Comparison of ENCODE assay signal across 8 mouse cellular contexts in genomic region chr17:84187727-84188373, GRCm38 (mm10). TPM values are rescaled to one million over a fixed set of nuclear protein-coding genes. Genes with fewer than 3 reads are reported as not detected.
DNase-seq lines count a peak whose midpoint lies in the region; ATAC-seq and TF ChIP-seq lines count a peak whose summit lies in the region.

TSS of gene Zfp36l2 (minus strand) at chr17:84187947.

- H3K9ac ChIP-seq in embryonic facial prominence, embryonic 13.5 days: peak within 1 kb of the TSS; percentile 99
- H3K9ac ChIP-seq in limb, embryonic 12.5 days (replicated peaks): peak within 1 kb of the TSS; percentile 100
- H3K9ac ChIP-seq in midbrain, embryonic 14.5 days (replicated peaks; ENCODE audit: low read length): peak within 1 kb of the TSS; percentile 62

- peak within 1 kb of the TSS; percentile 83 for H3K4me2 ChIP-seq in embryonic facial prominence, embryonic 13.5 days
- H3K4me2 ChIP-seq in limb, embryonic 12.5 days: peak within 1 kb of the TSS; percentile 81
- peak within 1 kb of the TSS; percentile 95 for H3K4me2 ChIP-seq in midbrain, embryonic 14.5 days (ENCODE audit: low read length)

- no peak for TF ChIP-seq CTCF in kidney, adult 2 months (conservative IDR thresholded peaks at IDR 0.05; ENCODE audit: insufficient read depth, insufficient read length, low read depth, low read length)

- ATAC-seq in embryonic facial prominence, embryonic 13.5 days (ENCODE audit: insufficient number of reproducible peaks, insufficient read depth, low FRiP score, low TSS enrichment, low read depth): peak; percentile 91
- peak; percentile 88 for ATAC-seq in limb, embryonic 12.5 days (ENCODE audit: insufficient number of reproducible peaks, insufficient read depth, low FRiP score, low TSS enrichment, low read depth)
- ATAC-seq in midbrain, embryonic 14.5 days (ENCODE audit: low FRiP score, low TSS enrichment): peak; percentile 83

- peaks cover 36% of the 10 kb centered on the region for H3K4me1 ChIP-seq in embryonic facial prominence, embryonic 13.5 days
- peaks cover 14% of the 10 kb centered on the region; the same call in 1 of the 2 replicates for H3K4me1 ChIP-seq in kidney, adult 2 months (ENCODE audit: control insufficient read depth, insufficient read depth, low read length)
- H3K4me1 ChIP-seq in limb, embryonic 12.5 days (replicated peaks): peaks cover 31% of the 10 kb centered on the region
- peaks cover 22% of the 10 kb centered on the region for H3K4me1 ChIP-seq in midbrain, embryonic 14.5 days (ENCODE audit: control insufficient read depth, insufficient read depth, low read length)

- H3K27ac ChIP-seq in embryonic facial prominence, embryonic 13.5 days: peak within 1 kb of the TSS; percentile 99
- H3K27ac ChIP-seq in kidney, adult 2 months (ENCODE audit: insufficient read depth, low read depth, low read length): peak within 1 kb of the TSS; percentile 98
- H3K27ac ChIP-seq in limb, embryonic 12.5 days: peak within 1 kb of the TSS; percentile 99
- H3K27ac ChIP-seq in midbrain, embryonic 14.5 days (replicated peaks; ENCODE audit: low read depth, low read length): peak within 1 kb of the TSS; percentile 76

- H3K9me3 ChIP-seq in embryonic facial prominence, embryonic 13.5 days: no peaks in the 10 kb centered on the region
- no peaks in the 10 kb centered on the region for H3K9me3 ChIP-seq in limb, embryonic 12.5 days
- H3K9me3 ChIP-seq in midbrain, embryonic 14.5 days (ENCODE audit: control insufficient read depth, low read length): no peaks in the 10 kb centered on the region

- WGBS in embryonic facial prominence, embryonic 13.5 days: under 1% methylated on average over 70 of the region's 76 CpGs
- WGBS in kidney, adult 2 months: 1% methylated on average over 75 of the region's 76 CpGs
- under 1% methylated on average over 65 of the region's 76 CpGs for WGBS in limb, embryonic 12.5 days
- WGBS in midbrain, embryonic 14.5 days: under 1% methylated on average over 66 of the region's 76 CpGs

- H3K27me3 ChIP-seq in embryonic facial prominence, embryonic 13.5 days: no peaks in the 10 kb centered on the region
- H3K27me3 ChIP-seq in kidney, adult 2 months (replicated peaks; ENCODE audit: control insufficient read depth, insufficient read depth, low read length): no peaks in the 10 kb centered on the region
- H3K27me3 ChIP-seq in limb, embryonic 12.5 days: no peaks in the 10 kb centered on the region
- peaks cover 10% of the 10 kb centered on the region; the same call in 1 of the 2 replicates for H3K27me3 ChIP-seq in midbrain, embryonic 14.5 days (ENCODE audit: control insufficient read depth, insufficient read depth, low read length)

- peak within 1 kb of the TSS; percentile 87 for H3K4me3 ChIP-seq in embryonic facial prominence, embryonic 13.5 days
- peak within 1 kb of the TSS; percentile 90 for H3K4me3 ChIP-seq in kidney, adult 2 months (ENCODE audit: insufficient read depth, low read depth, low read length)
- peak within 1 kb of the TSS; percentile 99 for H3K4me3 ChIP-seq in limb, embryonic 12.5 days (replicated peaks)
- H3K4me3 ChIP-seq in midbrain, embryonic 14.5 days (replicated peaks; ENCODE audit: low read depth, low read length): peak within 1 kb of the TSS; percentile 56

- peak; percentile 94 for TF ChIP-seq POLR2A in kidney, adult 2 months (IDR thresholded peaks at IDR 0.05; ENCODE audit: low read depth, low read length)

- peak; percentile 98 for DNase-seq in 3134 (ENCODE audit: extremely low read depth, insufficient read length, low spot score)
- DNase-seq in adrenal gland, postnatal 14 days: peak; percentile 98
- peak; percentile 95 to 98 for DNase-seq in heart, adult 18-20 months
- DNase-seq in kidney, adult 2 months: peak; percentile 98
- peak; percentile 92 for DNase-seq in midbrain, embryonic 14.5 days
- DNase-seq in spleen, adult 12 weeks (ENCODE audit: low spot score): peak; percentile 84

- peaks cover 26% of the 10 kb centered on the region for H3K36me3 ChIP-seq in embryonic facial prominence, embryonic 13.5 days
- peaks cover 17% of the 10 kb centered on the region for H3K36me3 ChIP-seq in kidney, adult 2 months (ENCODE audit: control insufficient read depth, insufficient read depth, low read length)
- peaks cover 44% of the 10 kb centered on the region for H3K36me3 ChIP-seq in limb, embryonic 12.5 days
- H3K36me3 ChIP-seq in midbrain, embryonic 14.5 days (ENCODE audit: control insufficient read depth, insufficient read depth, low read length): peaks cover 6% of the 10 kb centered on the region; the same call in 1 of the 2 replicates

RNA-seq across cellular contexts. Expression of gene Zfp36l2, which starts in this region (rescaled TPM):
- 73.8 and 85.4 TPM in 2 replicates for total RNA-seq in adrenal gland, postnatal 14 days (2021)
- polyA plus RNA-seq in embryonic facial prominence, embryonic 13.5 days (2015; fragmentation: Nextera tagmentation; extraction: Ambion mirVana): 20.8 and 21.3 TPM in 2 replicates
- total RNA-seq in heart, adult 18-20 months (2021): 10 to 100 TPM; 18.7 to 22.8 TPM
- polyA plus RNA-seq in kidney, adult 2 months (2012; rRNA removed): 34.3 and 45.8 TPM in 2 replicates
- polyA plus RNA-seq in limb, embryonic 12.5 days (2016; fragmentation: Nextera tagmentation; extraction: Ambion mirVana): 27.9 and 32.7 TPM in 2 replicates
- polyA plus RNA-seq in midbrain, embryonic 14.5 days (2014; fragmentation: Nextera tagmentation; extraction: Ambion mirVana): 4.6 and 6.4 TPM in 2 replicates

Comparison
In these comparisons a context has a peak if more than half of its experiments do, and no peak if none do; other contexts are left out.
1. Peak in every context shown above with its lines: DNase-seq, ATAC-seq, H3K4me3 ChIP-seq and H3K27ac ChIP-seq.